Mouse (Mus musculus): ENCODE results near the gene D8Ertd738e. TPM values are rescaled to one million over a fixed set of nuclear protein-coding genes. Genes with fewer than 3 reads are reported as not detected.
A peak's percentile ranks its signal among the peaks of the same experiment; 100 is the strongest.

Gene D8Ertd738e
- polyA plus RNA-seq, 1 experiment, result 226 TPM

GRCm38 (mm10) chr8:84235746-84236409 lies 13.6 kb downstream of the D8Ertd738e start:
- H3K4me1 ChIP-seq (ENCODE audit: control insufficient read depth, insufficient read depth, low read length), result peaks cover 6% of the 10 kb centered on the region; the same call in 1 of the 2 replicates
- DNase-seq, result peak; percentile 39 to 43
- no peak for TF ChIP-seq POLR2A (IDR thresholded peaks at IDR 0.05; ENCODE audit: borderline replicate concordance, insufficient read depth, low read length)
- no peak for TF ChIP-seq CTCF (IDR thresholded peaks at IDR 0.05; ENCODE audit: borderline replicate concordance, insufficient read depth, low read depth, low read length)
- H3K4me3 ChIP-seq (replicated peaks; ENCODE audit: insufficient read depth, low read depth, low read length), result peak overlapping the region; percentile 96
- H3K27ac ChIP-seq (ENCODE audit: insufficient read depth, low read length), result no peak overlapping the region
- no peaks in the 10 kb centered on the region for H3K27me3 ChIP-seq (ENCODE audit: control insufficient read depth, insufficient read depth, low read length)
- WGBS, result under 1% methylated on average over 10 of the region's 10 CpGs

GRCm38 (mm10) chr8:84233055-84233454 lies 16.5 kb downstream of the D8Ertd738e start:
- no peak overlapping the region for H3K27ac ChIP-seq (ENCODE audit: insufficient read depth, low read length)
- no peak overlapping the region for H3K4me3 ChIP-seq (replicated peaks; ENCODE audit: insufficient read depth, low read depth, low read length)
- peaks cover 6% of the 10 kb centered on the region; the same call in 1 of the 2 replicates for H3K4me1 ChIP-seq (ENCODE audit: control insufficient read depth, insufficient read depth, low read length)
- 80% methylated on average over 2 of the region's 2 CpGs for WGBS
- DNase-seq, result no peak
- no peaks in the 10 kb centered on the region for H3K27me3 ChIP-seq (ENCODE audit: control insufficient read depth, insufficient read depth, low read length)
- TF ChIP-seq CTCF (IDR thresholded peaks at IDR 0.05; ENCODE audit: borderline replicate concordance, insufficient read depth, low read depth, low read length) (no peak), POLR2A (IDR thresholded peaks at IDR 0.05; ENCODE audit: borderline replicate concordance, insufficient read depth, low read length) (no peak)

GRCm38 (mm10) chr8:84230735-84231134 lies 18.8 kb downstream of the D8Ertd738e start:
- H3K27ac ChIP-seq (ENCODE audit: insufficient read depth, low read length), result no peak overlapping the region
- H3K27me3 ChIP-seq (ENCODE audit: control insufficient read depth, insufficient read depth, low read length), result no peaks in the 10 kb centered on the region
- no peak overlapping the region for H3K4me3 ChIP-seq (replicated peaks; ENCODE audit: insufficient read depth, low read depth, low read length)
- DNase-seq, result no peak
- peaks cover 5% of the 10 kb centered on the region; the same call in 1 of the 2 replicates for H3K4me1 ChIP-seq (ENCODE audit: control insufficient read depth, insufficient read depth, low read length)
- TF ChIP-seq CTCF (IDR thresholded peaks at IDR 0.05; ENCODE audit: borderline replicate concordance, insufficient read depth, low read depth, low read length) (0 out of 2 replicates have a peak, but pooled peaks have one; percentile 28), POLR2A (IDR thresholded peaks at IDR 0.05; ENCODE audit: borderline replicate concordance, insufficient read depth, low read length) (no peak)
- WGBS, result 67% methylated on average over 17 of the region's 17 CpGs

DNA sequence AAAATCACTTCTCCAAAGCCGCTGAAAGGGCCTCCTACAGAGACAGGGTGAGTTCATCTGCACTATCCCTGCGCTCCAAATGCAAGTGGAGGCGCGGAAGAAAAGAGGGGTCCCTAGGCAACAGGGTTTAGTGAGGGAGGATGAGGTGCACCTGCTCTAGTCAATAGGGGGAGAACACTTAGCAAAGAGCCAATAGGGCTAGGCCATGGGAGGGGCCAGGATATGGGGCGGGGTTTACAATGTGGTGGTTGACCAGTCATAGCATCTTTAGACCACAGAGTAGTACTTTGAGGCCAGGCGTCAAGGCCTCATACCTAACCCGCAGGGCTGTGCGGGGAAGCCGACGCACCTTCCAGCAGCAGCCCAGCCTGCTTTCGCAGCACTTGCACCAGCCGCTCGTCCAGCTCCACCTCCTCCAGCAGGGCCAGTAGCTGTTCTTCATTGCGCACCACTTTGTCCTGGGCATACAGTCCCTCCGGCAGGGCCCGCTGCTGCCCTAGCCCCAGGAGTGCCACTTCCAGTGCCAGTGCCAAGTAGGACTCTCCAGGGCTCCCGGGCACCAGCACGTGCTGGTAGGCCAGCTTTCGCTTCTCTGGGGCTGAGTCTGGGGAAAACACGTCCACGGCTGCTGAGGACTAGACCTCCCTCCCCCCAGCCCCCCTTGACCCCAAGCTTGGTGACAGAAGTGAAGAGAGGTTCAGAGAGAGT lies 26.0 kb downstream of the D8Ertd738e start:
- DNase-seq, result no peak
- no peaks in the 10 kb centered on the region for H3K27me3 ChIP-seq (ENCODE audit: control insufficient read depth, insufficient read depth, low read length)
- no peaks in the 10 kb centered on the region; the same call in 1 of the 2 replicates for H3K4me1 ChIP-seq (ENCODE audit: control insufficient read depth, insufficient read depth, low read length)
- H3K4me3 ChIP-seq (replicated peaks; ENCODE audit: insufficient read depth, low read depth, low read length), result no peak overlapping the region
- no peak for TF ChIP-seq CTCF (IDR thresholded peaks at IDR 0.05; ENCODE audit: borderline replicate concordance, insufficient read depth, low read depth, low read length)
- no peak for TF ChIP-seq POLR2A (IDR thresholded peaks at IDR 0.05; ENCODE audit: borderline replicate concordance, insufficient read depth, low read length)
- no peak overlapping the region for H3K27ac ChIP-seq (ENCODE audit: insufficient read depth, low read length)
- 78% methylated on average over 21 of the region's 21 CpGs for whole genome bisulfite sequencing

- TF ChIP-seq CTCF (IDR thresholded peaks at IDR 0.05; ENCODE audit: borderline replicate concordance, insufficient read depth, low read depth, low read length), result no peak
- no peak for TF ChIP-seq POLR2A (IDR thresholded peaks at IDR 0.05; ENCODE audit: borderline replicate concordance, insufficient read depth, low read length)
- no peak overlapping the region for H3K4me3 ChIP-seq (replicated peaks; ENCODE audit: insufficient read depth, low read depth, low read length)
- WGBS, result 95% methylated on average over 9 of the region's 9 CpGs
- no peaks in the 10 kb centered on the region for H3K27me3 ChIP-seq (ENCODE audit: control insufficient read depth, insufficient read depth, low read length)
- no peak overlapping the region for H3K27ac ChIP-seq (ENCODE audit: insufficient read depth, low read length)
- DNase-seq, result no peak
- H3K4me1 ChIP-seq (ENCODE audit: control insufficient read depth, insufficient read depth, low read length), result no peaks in the 10 kb centered on the region; the same call in 1 of the 2 replicates
Observed at GRCm38 (mm10) chr8:84222566-84223165, 26.9 kb downstream of the D8Ertd738e start.

DNA sequence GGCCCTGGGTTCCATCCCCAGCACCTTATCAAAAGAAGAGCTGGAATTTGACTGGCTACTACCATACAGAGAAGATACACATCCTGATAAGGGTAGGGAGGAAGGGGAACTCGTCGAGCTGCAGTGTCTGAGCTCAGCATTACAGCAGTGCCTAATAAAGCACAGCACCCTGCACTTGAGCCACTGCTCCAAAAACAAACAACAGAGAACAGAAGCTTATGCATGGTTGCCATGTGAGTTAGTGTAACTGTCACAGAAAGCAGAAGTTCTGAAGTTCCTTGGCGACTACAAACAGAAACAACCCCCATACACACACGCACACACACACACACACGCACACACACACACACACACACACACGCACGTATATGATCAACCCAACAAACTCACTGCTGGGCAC lies 29.4 kb downstream of the D8Ertd738e start:
- 80% methylated on average over 7 of the region's 7 CpGs for WGBS
- no peaks in the 10 kb centered on the region for H3K27me3 ChIP-seq (ENCODE audit: control insufficient read depth, insufficient read depth, low read length)
- TF ChIP-seq POLR2A (IDR thresholded peaks at IDR 0.05; ENCODE audit: borderline replicate concordance, insufficient read depth, low read length) (no peak), CTCF (IDR thresholded peaks at IDR 0.05; ENCODE audit: borderline replicate concordance, insufficient read depth, low read depth, low read length) (no peak)
- H3K4me1 ChIP-seq (ENCODE audit: control insufficient read depth, insufficient read depth, low read length), result no peaks in the 10 kb centered on the region; the same call in 1 of the 2 replicates
- no peak overlapping the region for H3K27ac ChIP-seq (ENCODE audit: insufficient read depth, low read length)
- no peak overlapping the region for H3K4me3 ChIP-seq (replicated peaks; ENCODE audit: insufficient read depth, low read depth, low read length)
- DNase-seq, result no peak

- no peak for DNase-seq
- WGBS, result 94% methylated on average over 5 of the region's 5 CpGs
Observed at GRCm38 (mm10) chr8:84218143-84218542, 31.4 kb downstream of the D8Ertd738e start.

More at GRCm38 (mm10) chr8:84218143-84218542, 31.4 kb downstream of the D8Ertd738e start:
- Histone ChIP-seq H3K4me3 (replicated peaks; ENCODE audit: insufficient read depth, low read depth, low read length) (no peak overlapping the region), H3K27ac (ENCODE audit: insufficient read depth, low read length) (no peak overlapping the region), H3K4me1 (ENCODE audit: control insufficient read depth, insufficient read depth, low read length) (no peaks in the 10 kb centered on the region; the same call in 1 of the 2 replicates), H3K27me3 (ENCODE audit: control insufficient read depth, insufficient read depth, low read length) (no peaks in the 10 kb centered on the region)
- TF ChIP-seq POLR2A (IDR thresholded peaks at IDR 0.05; ENCODE audit: borderline replicate concordance, insufficient read depth, low read length) (no peak), CTCF (IDR thresholded peaks at IDR 0.05; ENCODE audit: borderline replicate concordance, insufficient read depth, low read depth, low read length) (no peak)

Data from cerebellum, adult 2 months (tissue).